Mouse (Mus musculus) hindbrain, embryonic 11.5 days (tissue): Measurements from ENCODE around the gene Btbd9. TPM values are rescaled to one million over a fixed set of nuclear protein-coding genes. Genes with fewer than 3 reads are reported as not detected.
A peak's percentile ranks its signal among the peaks of the same experiment; 100 is the strongest.

Source experiments
- ATAC-seq: fragments of 200-750 bp; cut with Nextera tagmentation; 2 replicates; pipeline ENCODE4 v1.8.0; 2017; ENCODE audit warnings: mild to moderate bottlenecking, moderate TSS enrichment, moderate library complexity; ENCODE audit not compliant: low FRiP score
- DNase-seq: peaks from one replicate; pipeline ENCODE4 v3.0.0-alpha.2; 2015; ENCODE audit warnings: low spot score
- H3K27ac ChIP-seq: fragments of 300-500 bp; sonication (generic); 2 replicates; pipeline ENCODE4 v1.5.1; 2014; ENCODE audit warnings: mild to moderate bottlenecking, low read depth, low read length
- H3K27me3 ChIP-seq: fragments of 300-500 bp; sonication (generic); 2 replicates; pipeline ENCODE4 v1.6.1; 2014; ENCODE audit warnings: mild to moderate bottlenecking, low read length, moderate library complexity, mixed read lengths; ENCODE audit not compliant: control insufficient read depth, insufficient read depth
- H3K36me3 ChIP-seq: fragments of 300-500 bp; sonication (generic); 2 replicates; pipeline ENCODE4 v1.6.1; 2014; ENCODE audit warnings: mild to moderate bottlenecking, low read length, moderate library complexity, mixed read lengths; ENCODE audit not compliant: control insufficient read depth, insufficient read depth
- H3K4me1 ChIP-seq: fragments of 300-500 bp; sonication (generic); replicated peaks from 2 replicates; pipeline ENCODE4 v1.6.1; 2014; ENCODE audit warnings: low read length, mixed read lengths; ENCODE audit not compliant: control insufficient read depth, insufficient read depth
- H3K4me2 ChIP-seq: fragments of 300-500 bp; sonication (generic); replicated peaks from 2 replicates; pipeline ENCODE4 v1.6.1; 2014; ENCODE audit warnings: mild to moderate bottlenecking, low read depth, low read length
- H3K4me3 ChIP-seq: fragments of 300-500 bp; sonication (generic); 2 replicates; pipeline ENCODE4 v1.5.1; 2014; ENCODE audit warnings: low read depth, low read length
- H3K9ac ChIP-seq: fragments of 300-500 bp; sonication (generic); 2 replicates; pipeline ENCODE4 v1.6.1; 2014; ENCODE audit warnings: low read depth, low read length
- H3K9me3 ChIP-seq: fragments of 300-500 bp; sonication (generic); 2 replicates; pipeline ENCODE4 v1.6.1; 2016; ENCODE audit warnings: low read length; ENCODE audit not compliant: control insufficient read depth
- WGBS: fragments of 180-500 bp; shearing (Covaris S2); extraction: QIAGEN DNeasy Blood & Tissue Kit; methylation state at CpG from one replicate; pipeline ENCODE4 v1.1.7; 2014; 5-methylcytosine and 5-hydroxymethylcytosine counted together
- polyA plus RNA-seq: library from polyadenylated mRNA; unstranded; fragments of >200 nt; fragmentation: Nextera tagmentation; extraction: Ambion mirVana; gene quantifications from 2 replicates; pipeline ENCODE4 v1.2.1, GENCODE M21; 2014

The Btbd9 gene
- polyA plus RNA-seq, 1 experiment from 2014 or later: 63.0 TPM

DNA sequence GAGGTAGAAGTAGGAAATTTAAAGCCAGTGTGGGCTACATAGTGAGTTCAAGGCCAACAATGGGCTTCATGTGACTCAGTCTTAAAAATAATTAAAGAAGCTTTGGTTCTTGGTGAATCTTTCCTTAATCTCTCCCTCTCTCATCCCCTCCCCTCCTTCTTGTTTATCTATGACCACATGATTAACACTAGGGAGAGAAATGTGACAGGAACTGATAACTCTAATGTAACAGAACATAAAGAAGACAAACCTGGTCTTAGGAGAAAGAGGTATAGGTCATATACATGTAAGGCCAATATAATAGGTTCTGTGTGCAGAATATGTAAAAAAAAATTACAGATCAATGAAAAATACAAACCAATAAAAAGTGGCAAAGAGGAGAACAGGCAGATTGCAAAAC, 37.1 kb upstream of the Btbd9 start:
- no peak overlapping the region for H3K9ac ChIP-seq
- ATAC-seq: no peak
- H3K4me3 ChIP-seq: no peak overlapping the region
- no peaks in the 10 kb centered on the region for H3K9me3 ChIP-seq
- DNase-seq: no peak
- H3K4me1 ChIP-seq: 0 out of 2 replicates have a peak, but pooled peaks cover 3% of the 10 kb centered on the region
- no peak overlapping the region for H3K4me2 ChIP-seq
- no peaks in the 10 kb centered on the region for H3K36me3 ChIP-seq
- H3K27me3 ChIP-seq: no peaks in the 10 kb centered on the region
- H3K27ac ChIP-seq: no peak overlapping the region

DNA sequence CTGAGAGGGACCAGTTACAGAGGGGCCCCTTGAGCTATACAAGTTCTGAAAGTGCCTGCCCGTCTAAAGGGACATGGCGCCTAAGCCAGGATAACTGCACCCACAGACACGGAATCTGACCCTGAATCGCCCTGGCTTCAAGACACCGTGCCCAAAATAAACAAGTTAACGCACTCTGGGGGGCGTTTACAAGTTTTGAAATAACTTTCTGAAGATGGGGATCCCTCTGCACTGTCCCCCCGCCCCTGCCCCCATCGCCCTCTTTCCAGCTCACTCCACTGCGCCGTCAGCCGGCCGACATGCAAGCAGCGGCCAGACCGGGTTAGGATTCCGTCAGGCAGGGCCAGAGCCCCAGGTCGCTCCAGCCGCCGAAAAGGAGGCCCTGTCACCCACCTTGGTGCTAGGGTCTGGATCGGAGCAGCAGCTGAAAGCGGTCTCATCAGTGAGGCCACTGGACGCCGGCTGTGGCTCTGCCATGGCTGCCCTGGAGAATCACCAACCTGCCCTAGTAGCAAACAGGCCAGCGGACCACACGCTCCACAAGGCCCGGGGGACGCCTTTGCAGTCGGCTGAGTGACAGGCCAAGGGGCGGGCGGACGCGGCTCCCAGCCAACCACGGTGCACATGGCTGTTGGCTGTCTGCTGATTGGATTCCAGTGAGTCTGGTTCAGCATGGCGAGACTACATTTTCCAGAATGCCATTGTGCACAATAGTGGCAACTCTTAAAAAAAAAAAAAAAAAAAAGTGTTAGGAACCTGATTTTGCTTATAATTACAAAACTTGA, 36.0 kb upstream of the Btbd9 start:
- ATAC-seq (peak; percentile 100), DNase-seq (peak; percentile 93)
- H3K27ac ChIP-seq: no peak overlapping the region; the same call in 1 of the 2 replicates
- peak overlapping the region; percentile 60 for H3K4me3 ChIP-seq
- 0 out of 2 replicates have a peak, but pooled peaks cover 3% of the 10 kb centered on the region for H3K4me1 ChIP-seq
- peak overlapping the region; percentile 83 for H3K9ac ChIP-seq
- H3K36me3 ChIP-seq: no peaks in the 10 kb centered on the region
- H3K27me3 ChIP-seq: no peaks in the 10 kb centered on the region
- peak overlapping the region; percentile 57 for H3K4me2 ChIP-seq
- under 1% methylated on average over 34 of the region's 34 CpGs for WGBS
- H3K9me3 ChIP-seq: no peaks in the 10 kb centered on the region

DNA sequence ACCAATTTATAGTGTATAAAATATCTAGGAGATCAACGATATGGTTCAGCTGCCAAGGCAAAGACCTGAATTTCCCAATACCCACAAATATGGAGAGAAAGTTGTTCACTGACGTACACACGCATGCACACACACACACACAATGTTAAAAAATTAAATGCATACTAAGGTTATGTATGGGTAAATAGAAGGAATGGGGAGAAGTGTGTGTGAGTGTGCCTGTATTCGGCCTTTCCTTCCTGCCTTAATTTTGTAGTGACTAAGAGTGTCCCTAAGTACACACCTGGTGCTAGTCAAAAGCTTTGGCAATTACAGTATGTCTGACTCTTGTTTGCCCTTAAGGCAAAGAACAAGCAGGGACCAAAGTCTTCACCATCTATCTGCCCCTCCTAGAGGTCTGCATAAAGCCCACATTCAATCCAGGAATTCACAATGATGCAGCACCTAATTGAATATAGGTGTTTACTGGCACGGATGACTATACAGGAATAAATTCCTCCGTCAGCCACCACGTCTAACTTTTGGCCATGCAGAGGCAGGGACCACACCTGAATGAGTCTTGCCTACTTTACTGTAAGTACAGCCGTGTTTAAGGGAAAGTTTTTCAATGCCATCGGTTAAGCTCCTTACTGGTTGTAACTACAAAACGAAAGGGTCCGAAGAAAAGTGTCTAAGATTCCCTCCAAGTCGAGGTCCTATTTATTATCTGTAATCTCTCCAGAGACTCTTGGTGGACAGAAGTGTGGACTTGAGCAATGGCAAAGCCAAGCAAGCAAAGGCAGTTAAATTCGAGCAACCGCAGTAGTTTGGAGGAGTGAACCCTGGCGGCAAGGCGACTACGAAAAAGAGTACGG, 35.2 kb upstream of the Btbd9 start:
- no peaks in the 10 kb centered on the region for H3K36me3 ChIP-seq
- H3K27me3 ChIP-seq: no peaks in the 10 kb centered on the region
- H3K4me2 ChIP-seq: peak overlapping the region; percentile 57
- no peaks in the 10 kb centered on the region for H3K9me3 ChIP-seq
- peak overlapping the region; percentile 60 for H3K4me3 ChIP-seq
- peaks cover 3% of the 10 kb centered on the region; the same call in 1 of the 2 replicates for H3K4me1 ChIP-seq
- no peak overlapping the region for H3K27ac ChIP-seq
- ATAC-seq (no peak), DNase-seq (no peak)
- peak overlapping the region; percentile 83 for H3K9ac ChIP-seq
- WGBS: 29% methylated on average over 18 of the region's 18 CpGs

DNA sequence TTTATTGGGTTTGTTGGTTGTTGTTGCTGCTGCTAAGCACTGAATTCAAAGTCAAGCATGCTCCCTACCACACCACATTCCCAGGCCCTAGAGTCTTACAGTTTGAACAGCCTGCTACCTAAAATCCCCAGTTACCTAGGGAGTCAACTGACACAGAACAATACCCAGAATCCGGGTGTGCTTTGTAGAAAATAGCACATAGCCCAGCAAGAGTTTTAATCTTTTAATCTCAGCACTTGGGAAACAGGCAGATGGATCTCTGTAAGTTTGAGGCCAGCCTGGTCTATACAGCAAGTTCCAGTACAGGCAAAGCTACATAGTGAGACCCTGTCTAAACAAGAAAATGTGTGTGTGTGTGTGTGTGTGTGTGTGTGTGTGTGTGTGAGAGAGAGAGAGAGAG, 34.5 kb upstream of the Btbd9 start:
- 74% methylated on average over 1 of the region's 1 CpGs for WGBS
- Histone ChIP-seq H3K4me3 (no peak overlapping the region), H3K9ac (no peak overlapping the region), H3K9me3 (no peaks in the 10 kb centered on the region), H3K4me2 (no peak overlapping the region), H3K4me1 (peaks cover 3% of the 10 kb centered on the region; the same call in 1 of the 2 replicates), H3K27ac (no peak overlapping the region), H3K36me3 (no peaks in the 10 kb centered on the region), H3K27me3 (no peaks in the 10 kb centered on the region)
- DNase-seq (no peak), ATAC-seq (no peak)

DNA sequence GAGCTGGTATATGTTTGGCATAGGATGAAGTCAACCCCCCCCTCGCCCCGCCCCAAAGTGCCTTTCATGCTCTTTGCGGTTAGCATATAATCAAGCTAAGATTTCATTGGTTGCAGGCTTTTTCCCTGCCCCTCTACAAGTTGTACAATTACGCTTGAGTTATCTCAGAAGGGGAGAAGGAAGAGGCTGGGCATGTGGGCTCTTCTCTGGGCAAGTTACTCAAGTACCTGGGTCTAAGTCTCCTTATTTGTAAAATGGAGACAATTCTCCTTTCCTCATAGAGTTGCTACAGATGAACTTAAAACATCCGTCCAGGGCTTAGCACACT, 33.7 kb upstream of the Btbd9 start:
- no peaks in the 10 kb centered on the region for H3K36me3 ChIP-seq
- DNase-seq (no peak), ATAC-seq (no peak)
- no peaks in the 10 kb centered on the region for H3K9me3 ChIP-seq
- H3K4me2 ChIP-seq: no peak overlapping the region
- no peak overlapping the region for H3K27ac ChIP-seq
- no peak overlapping the region for H3K9ac ChIP-seq
- 97% methylated on average over 5 of the region's 5 CpGs for WGBS
- H3K4me3 ChIP-seq: no peak overlapping the region
- peaks cover 3% of the 10 kb centered on the region; the same call in 1 of the 2 replicates for H3K4me1 ChIP-seq
- H3K27me3 ChIP-seq: no peaks in the 10 kb centered on the region

DNA sequence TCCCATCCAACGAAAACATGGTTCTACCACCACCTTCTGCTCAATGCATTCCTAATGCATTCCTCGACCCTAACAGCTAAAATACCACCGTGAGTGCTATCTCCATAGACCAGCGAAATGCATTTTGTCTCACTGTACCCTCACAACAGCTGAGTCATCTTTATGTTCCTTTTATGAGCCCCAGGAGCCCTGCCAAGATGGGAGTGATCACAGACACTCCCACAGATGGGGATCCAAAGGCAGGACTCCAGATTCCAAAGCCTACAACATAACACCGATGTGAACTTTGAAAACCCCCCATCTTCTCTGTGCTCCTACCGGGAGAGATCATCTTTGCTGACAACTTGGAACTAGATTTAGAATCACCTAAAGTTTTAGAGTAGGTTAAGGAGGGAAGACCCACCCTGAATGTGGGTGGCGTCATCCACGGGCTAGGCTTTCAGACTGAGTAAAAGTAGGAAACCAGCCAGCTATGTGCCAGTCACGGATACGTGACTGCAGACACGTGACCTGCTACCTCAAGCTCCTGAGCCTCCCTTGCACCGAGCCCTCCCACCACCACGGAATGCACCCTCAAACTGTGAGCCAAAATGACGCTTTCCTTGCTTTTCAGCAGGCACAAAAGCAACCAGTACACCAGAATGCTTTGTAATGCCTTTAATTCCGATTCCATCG, 33.2 kb upstream of the Btbd9 start:
- DNase-seq: no peak
- Histone ChIP-seq H3K4me3 (no peak overlapping the region), H3K27me3 (no peaks in the 10 kb centered on the region), H3K36me3 (no peaks in the 10 kb centered on the region), H3K4me2 (no peak overlapping the region), H3K4me1 (peaks cover 3% of the 10 kb centered on the region; the same call in 1 of the 2 replicates), H3K27ac (no peak overlapping the region), H3K9ac (no peak overlapping the region), H3K9me3 (no peaks in the 10 kb centered on the region)
- WGBS: 90% methylated on average over 16 of the region's 16 CpGs
- no peak for ATAC-seq

DNA sequence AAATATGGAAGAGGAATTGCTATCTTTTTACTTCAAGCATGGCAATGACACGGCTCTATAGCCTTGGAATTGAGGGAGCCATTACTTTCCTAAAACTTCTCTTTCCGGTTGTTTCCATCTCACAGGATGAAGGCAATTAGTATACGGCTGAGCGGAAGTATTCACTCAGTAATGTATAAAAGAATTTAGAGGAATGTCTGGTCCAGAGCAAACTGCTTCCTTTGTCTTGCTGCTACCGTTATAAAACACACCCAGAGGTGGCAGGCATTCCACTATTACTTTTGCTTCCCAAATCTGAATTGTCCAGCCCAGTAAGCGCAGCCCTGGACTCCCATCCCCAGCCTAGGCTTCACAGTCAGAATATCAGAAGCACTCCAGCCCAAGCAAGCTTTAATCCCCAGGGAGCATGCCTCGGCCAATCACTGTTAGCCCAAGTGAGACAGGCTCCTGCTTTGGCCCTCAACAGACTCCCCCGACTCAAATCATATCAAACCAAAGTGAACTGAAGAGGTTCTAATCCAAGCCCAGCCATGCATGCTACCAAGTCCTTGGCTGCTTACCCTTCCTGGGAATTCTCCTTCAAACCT, 31.7 kb upstream of the Btbd9 start:
- no peak for ATAC-seq
- H3K27me3 ChIP-seq: no peaks in the 10 kb centered on the region
- DNase-seq: no peak
- peaks cover 3% of the 10 kb centered on the region; the same call in 1 of the 2 replicates for H3K4me1 ChIP-seq
- no peaks in the 10 kb centered on the region for H3K9me3 ChIP-seq
- H3K4me3 ChIP-seq: no peak overlapping the region
- no peak overlapping the region for H3K4me2 ChIP-seq
- H3K36me3 ChIP-seq: no peaks in the 10 kb centered on the region
- no peak overlapping the region for H3K9ac ChIP-seq
- no peak overlapping the region for H3K27ac ChIP-seq
- 71% methylated on average over 8 of the region's 8 CpGs for WGBS

DNA sequence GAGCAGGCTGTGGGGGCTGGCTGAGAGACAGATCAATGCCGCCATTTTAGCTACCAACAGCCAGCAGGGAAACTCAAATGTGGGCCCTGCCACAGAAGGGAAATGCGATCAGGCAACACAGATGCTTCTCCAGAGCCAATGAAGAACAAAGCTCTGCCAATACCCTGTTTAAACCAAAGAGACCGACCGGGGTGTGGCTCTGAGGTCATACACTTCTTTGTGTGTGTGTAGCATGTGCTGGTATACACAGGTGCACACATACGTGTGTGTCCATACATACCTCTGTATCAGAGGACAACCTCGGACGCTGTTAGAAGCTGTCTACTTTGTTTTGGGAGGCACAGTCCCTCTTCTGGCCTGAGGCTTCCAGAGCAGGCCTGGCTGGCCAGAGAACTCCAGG, 31.0 kb upstream of the Btbd9 start:
- peaks cover 3% of the 10 kb centered on the region; the same call in 1 of the 2 replicates for H3K4me1 ChIP-seq
- H3K27ac ChIP-seq: no peak overlapping the region
- WGBS: 87% methylated on average over 7 of the region's 7 CpGs
- no peak for DNase-seq
- H3K27me3 ChIP-seq: no peaks in the 10 kb centered on the region
- H3K4me3 ChIP-seq: no peak overlapping the region
- no peaks in the 10 kb centered on the region for H3K36me3 ChIP-seq
- no peak for ATAC-seq
- no peaks in the 10 kb centered on the region for H3K9me3 ChIP-seq
- no peak overlapping the region for H3K4me2 ChIP-seq
- no peak overlapping the region for H3K9ac ChIP-seq
